Mouse (Mus musculus): ENCODE data around the gene Upb1. TPM values are rescaled to one million over a fixed set of nuclear protein-coding genes. Genes with fewer than 3 reads are reported as not detected.
"Not testable (repeated sequence)": the region's sequence is repeated elsewhere in the genome, so short reads cannot be mapped to it uniquely, and the experiment has no call there.

Upb1 gene
- not detected in 2 replicates for total RNA-seq (2014; fragmentation: Nextera tagmentation)
- total RNA-seq (2017): 0.17 and 0.27 TPM in 2 replicates
- not detected in 2 replicates for polyA plus RNA-seq (2012)

GRCm38 (mm10) chr10:75400958-75401357, at the start of gene Upb1:
Gene Upb1 (plus strand): TSS chr10:75401115.
- Histone ChIP-seq H3K36me3 (replicated peaks) (no peaks in the 10 kb centered on the region), H3K4me3 (ENCODE audit: low read depth, low read length) (no peak within 1 kb of the TSS), H3K9me3 (replicated peaks) (no peaks in the 10 kb centered on the region), H3K27me3 (ENCODE audit: insufficient read depth, low read length) (no peaks in the 10 kb centered on the region), H3K4me1 (ENCODE audit: insufficient read depth, low read depth, low read length) (no peaks in the 10 kb centered on the region)
- TF ChIP-seq GATA1 (IDR thresholded peaks at IDR 0.05; ENCODE audit: borderline replicate concordance, low read length): no peak
- TF ChIP-seq POLR2AphosphoS5 (IDR thresholded peaks at IDR 0.05; ENCODE audit: insufficient replicate concordance, low read depth, low read length): no peak
- TF ChIP-seq TAL1 (conservative IDR thresholded peaks at IDR 0.05; ENCODE audit: low read depth, low read length): no peak
- TF ChIP-seq CTCF (IDR thresholded peaks at IDR 0.05; ENCODE audit: low read depth, low read length): no peak
- no peak for TF ChIP-seq GATA2 (IDR thresholded peaks at IDR 0.05; ENCODE audit: borderline replicate concordance, low read depth, low read length)
- ATAC-seq (ENCODE audit: extremely low read depth, insufficient number of reproducible peaks, low FRiP score, poor library complexity, severe bottlenecking): no peak
- no peak for DNase-seq (ENCODE audit: low spot score)

- Histone ChIP-seq H3K27me3 (ENCODE audit: insufficient read depth, low read length) (peaks cover 3% of the 10 kb centered on the region), H3K9me3 (replicated peaks) (no peaks in the 10 kb centered on the region), H3K4me1 (ENCODE audit: insufficient read depth, low read depth, low read length) (no peaks in the 10 kb centered on the region), H3K36me3 (replicated peaks) (no peaks in the 10 kb centered on the region), H3K4me3 (ENCODE audit: low read depth, low read length) (no peak overlapping the region)
- TF ChIP-seq GATA1 (IDR thresholded peaks at IDR 0.05; ENCODE audit: borderline replicate concordance, low read length): no peak
- no peak for TF ChIP-seq POLR2AphosphoS5 (IDR thresholded peaks at IDR 0.05; ENCODE audit: insufficient replicate concordance, low read depth, low read length)
- TF ChIP-seq TAL1 (conservative IDR thresholded peaks at IDR 0.05; ENCODE audit: low read depth, low read length): no peak
- no peak for TF ChIP-seq GATA2 (IDR thresholded peaks at IDR 0.05; ENCODE audit: borderline replicate concordance, low read depth, low read length)
- no peak for TF ChIP-seq CTCF (IDR thresholded peaks at IDR 0.05; ENCODE audit: low read depth, low read length)
- no peak for DNase-seq (ENCODE audit: low spot score)
- ATAC-seq (ENCODE audit: extremely low read depth, insufficient number of reproducible peaks, low FRiP score, poor library complexity, severe bottlenecking): no peak
Measured at GRCm38 (mm10) chr10:75352541-75352940, 48.4 kb upstream of the Upb1 start.

GRCm38 (mm10) chr10:75353838-75354241, 47.1 kb upstream of the Upb1 start:
- H3K27me3 ChIP-seq (ENCODE audit: insufficient read depth, low read length); DNase-seq (ENCODE audit: low spot score); H3K9me3 ChIP-seq (replicated peaks); ATAC-seq (ENCODE audit: extremely low read depth, insufficient number of reproducible peaks, low FRiP score, poor library complexity, severe bottlenecking); H3K4me1 ChIP-seq (ENCODE audit: insufficient read depth, low read depth, low read length); H3K4me3 ChIP-seq (ENCODE audit: low read depth, low read length); H3K36me3 ChIP-seq (replicated peaks): not testable (repeated sequence)

- no peak for ATAC-seq (ENCODE audit: extremely low read depth, insufficient number of reproducible peaks, low FRiP score, poor library complexity, severe bottlenecking)
- no peaks in the 10 kb centered on the region for H3K9me3 ChIP-seq (replicated peaks)
- no peak for DNase-seq (ENCODE audit: low spot score)
- H3K27me3 ChIP-seq (ENCODE audit: insufficient read depth, low read length): peaks cover 3% of the 10 kb centered on the region
- H3K36me3 ChIP-seq (replicated peaks): no peaks in the 10 kb centered on the region
- no peak for TF ChIP-seq POLR2AphosphoS5 (IDR thresholded peaks at IDR 0.05; ENCODE audit: insufficient replicate concordance, low read depth, low read length)
- no peak for TF ChIP-seq CTCF (IDR thresholded peaks at IDR 0.05; ENCODE audit: low read depth, low read length)
- no peak for TF ChIP-seq TAL1 (conservative IDR thresholded peaks at IDR 0.05; ENCODE audit: low read depth, low read length)
- no peak for TF ChIP-seq GATA2 (IDR thresholded peaks at IDR 0.05; ENCODE audit: borderline replicate concordance, low read depth, low read length)
- TF ChIP-seq GATA1 (IDR thresholded peaks at IDR 0.05; ENCODE audit: borderline replicate concordance, low read length): no peak
- H3K4me1 ChIP-seq (ENCODE audit: insufficient read depth, low read depth, low read length): no peaks in the 10 kb centered on the region
- no peak overlapping the region for H3K4me3 ChIP-seq (ENCODE audit: low read depth, low read length)
Measured at GRCm38 (mm10) chr10:75355341-75355740, 45.6 kb upstream of the Upb1 start.

GRCm38 (mm10) chr10:75364214-75364690, 36.7 kb upstream of the Upb1 start:
- not testable (repeated sequence) for H3K9me3 ChIP-seq (replicated peaks); H3K36me3 ChIP-seq (replicated peaks); DNase-seq (ENCODE audit: low spot score); H3K27me3 ChIP-seq (ENCODE audit: insufficient read depth, low read length); H3K4me3 ChIP-seq (ENCODE audit: low read depth, low read length); H3K4me1 ChIP-seq (ENCODE audit: insufficient read depth, low read depth, low read length); ATAC-seq (ENCODE audit: extremely low read depth, insufficient number of reproducible peaks, low FRiP score, poor library complexity, severe bottlenecking)

- no peaks in the 10 kb centered on the region for H3K4me1 ChIP-seq (ENCODE audit: insufficient read depth, low read depth, low read length)
- ATAC-seq (ENCODE audit: extremely low read depth, insufficient number of reproducible peaks, low FRiP score, poor library complexity, severe bottlenecking): no peak
- no peaks in the 10 kb centered on the region for H3K9me3 ChIP-seq (replicated peaks)
- no peaks in the 10 kb centered on the region for H3K36me3 ChIP-seq (replicated peaks)
- DNase-seq (ENCODE audit: low spot score): no peak
- TF ChIP-seq POLR2AphosphoS5 (IDR thresholded peaks at IDR 0.05; ENCODE audit: insufficient replicate concordance, low read depth, low read length) (no peak), CTCF (IDR thresholded peaks at IDR 0.05; ENCODE audit: low read depth, low read length) (no peak), GATA2 (IDR thresholded peaks at IDR 0.05; ENCODE audit: borderline replicate concordance, low read depth, low read length) (no peak), TAL1 (conservative IDR thresholded peaks at IDR 0.05; ENCODE audit: low read depth, low read length) (no peak), GATA1 (IDR thresholded peaks at IDR 0.05; ENCODE audit: borderline replicate concordance, low read length) (no peak)
- H3K4me3 ChIP-seq (ENCODE audit: low read depth, low read length): no peak overlapping the region
- H3K27me3 ChIP-seq (ENCODE audit: insufficient read depth, low read length): no peaks in the 10 kb centered on the region
Measured at GRCm38 (mm10) chr10:75364796-75365195, 36.1 kb upstream of the Upb1 start.

GRCm38 (mm10) chr10:75365231-75365633, 35.7 kb upstream of the Upb1 start:
- ATAC-seq (ENCODE audit: extremely low read depth, insufficient number of reproducible peaks, low FRiP score, poor library complexity, severe bottlenecking): no peak
- TF ChIP-seq CTCF (IDR thresholded peaks at IDR 0.05; ENCODE audit: low read depth, low read length): no peak
- no peaks in the 10 kb centered on the region for H3K9me3 ChIP-seq (replicated peaks)
- H3K36me3 ChIP-seq (replicated peaks): no peaks in the 10 kb centered on the region
- no peaks in the 10 kb centered on the region for H3K4me1 ChIP-seq (ENCODE audit: insufficient read depth, low read depth, low read length)
- no peak for DNase-seq (ENCODE audit: low spot score)
- H3K27me3 ChIP-seq (ENCODE audit: insufficient read depth, low read length): no peaks in the 10 kb centered on the region
- H3K4me3 ChIP-seq (ENCODE audit: low read depth, low read length): no peak overlapping the region

GRCm38 (mm10) chr10:75373655-75374351, 27.1 kb upstream of the Upb1 start:
- H3K4me3 ChIP-seq (ENCODE audit: low read depth, low read length); H3K9me3 ChIP-seq (replicated peaks); H3K4me1 ChIP-seq (ENCODE audit: insufficient read depth, low read depth, low read length); ATAC-seq (ENCODE audit: extremely low read depth, insufficient number of reproducible peaks, low FRiP score, poor library complexity, severe bottlenecking); H3K36me3 ChIP-seq (replicated peaks); DNase-seq (ENCODE audit: low spot score); H3K27me3 ChIP-seq (ENCODE audit: insufficient read depth, low read length): not testable (repeated sequence)

Measured in G1E (cell line).